Mouse (Mus musculus): ENCODE measurements around the gene Adamtsl1. TPM values are rescaled to one million over a fixed set of nuclear protein-coding genes. Genes with fewer than 3 reads are reported as not detected.

Adamtsl1 gene
- total RNA-seq (2015) = not detected in 2 replicates
- not detected in 2 replicates for total RNA-seq (2017)

DNA sequence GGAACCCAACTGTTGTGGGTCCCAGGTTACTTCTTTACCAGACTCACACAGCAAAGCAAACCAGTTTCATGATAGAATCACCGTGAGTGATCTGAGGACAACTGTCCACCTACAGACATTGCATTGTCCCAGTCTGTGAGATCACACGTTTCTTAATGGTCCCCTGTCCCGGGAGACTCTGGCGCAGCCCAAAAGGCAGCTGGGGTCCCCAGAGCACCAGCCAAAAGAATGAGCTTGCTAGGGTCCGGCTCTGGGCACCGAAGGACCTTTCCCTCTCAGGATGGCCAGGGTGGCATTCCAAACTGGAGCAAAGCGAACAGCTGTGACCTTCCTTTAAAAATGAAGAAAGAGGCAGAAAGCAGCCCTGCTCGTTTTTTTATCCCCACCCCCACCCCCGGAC is at the start of gene Adamtsl1:
TSS of gene Adamtsl1 (plus strand) at position 381 of the 400 bp plus-strand sequence.
- ATAC-seq (replicated peaks; ENCODE audit: poor library complexity) = no peak

- ATAC-seq (replicated peaks; ENCODE audit: poor library complexity) = no peak
Measured at GRCm38 (mm10) chr4:85483586-85483985, 30.4 kb upstream of the Adamtsl1 start.

GRCm38 (mm10) chr4:85486316-85486946 is 27.5 kb upstream of the Adamtsl1 start:
- ATAC-seq (replicated peaks; ENCODE audit: poor library complexity) = no peak

- no peak for ATAC-seq (replicated peaks; ENCODE audit: poor library complexity)
Measured at GRCm38 (mm10) chr4:85505718-85506117, 8.3 kb upstream of the Adamtsl1 start.

GRCm38 (mm10) chr4:85506976-85507375 is 7.0 kb upstream of the Adamtsl1 start:
- no peak for ATAC-seq (replicated peaks; ENCODE audit: poor library complexity)

DNA sequence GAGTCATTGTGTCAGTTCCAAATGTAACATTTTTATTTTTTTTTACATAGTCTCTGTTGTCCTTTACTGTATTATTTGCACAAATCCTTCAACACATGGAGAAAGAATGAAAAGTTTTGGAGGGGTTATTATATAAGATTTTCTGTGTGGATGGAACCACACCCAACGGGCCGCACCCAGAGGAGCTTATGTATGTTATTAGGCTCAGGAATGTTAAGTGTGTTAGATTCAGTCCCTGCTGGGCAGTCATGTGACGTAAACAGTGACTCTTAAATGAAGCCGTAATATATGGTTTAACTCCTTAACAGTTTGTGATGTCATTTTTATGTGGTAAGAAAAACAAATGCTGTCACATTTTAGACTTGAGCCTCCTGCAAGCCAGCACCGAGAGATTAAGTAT is 6.5 kb upstream of the Adamtsl1 start:
- no peak for ATAC-seq (replicated peaks; ENCODE audit: poor library complexity)

DNA sequence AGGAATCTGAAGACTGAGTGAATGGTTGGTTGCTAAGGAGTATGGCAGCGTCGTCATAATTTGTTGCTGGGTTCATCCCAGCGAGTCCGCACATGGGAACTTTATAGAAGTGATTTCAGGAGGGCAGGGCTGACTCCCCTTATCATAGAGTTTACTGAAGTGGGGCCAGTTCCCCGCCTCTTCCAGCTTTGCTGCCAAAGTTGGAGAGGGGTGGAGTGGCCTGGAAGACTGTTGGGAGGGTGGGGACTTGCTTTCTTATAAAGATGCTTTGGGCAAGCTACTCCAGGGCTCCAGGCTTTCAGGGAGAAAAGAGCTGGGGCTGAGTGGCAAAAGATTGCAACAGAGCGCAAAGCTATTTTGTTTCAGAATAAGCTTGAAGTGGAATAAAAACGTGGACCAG is 684 bp upstream of the Adamtsl1 start:
- no peak for ATAC-seq (replicated peaks; ENCODE audit: poor library complexity)

- ATAC-seq (replicated peaks; ENCODE audit: poor library complexity) = peak; percentile 31; the same call in 1 of the 2 replicates
Measured at GRCm38 (mm10) chr4:85514205-85514681, 271 bp downstream of the Adamtsl1 start.

DNA sequence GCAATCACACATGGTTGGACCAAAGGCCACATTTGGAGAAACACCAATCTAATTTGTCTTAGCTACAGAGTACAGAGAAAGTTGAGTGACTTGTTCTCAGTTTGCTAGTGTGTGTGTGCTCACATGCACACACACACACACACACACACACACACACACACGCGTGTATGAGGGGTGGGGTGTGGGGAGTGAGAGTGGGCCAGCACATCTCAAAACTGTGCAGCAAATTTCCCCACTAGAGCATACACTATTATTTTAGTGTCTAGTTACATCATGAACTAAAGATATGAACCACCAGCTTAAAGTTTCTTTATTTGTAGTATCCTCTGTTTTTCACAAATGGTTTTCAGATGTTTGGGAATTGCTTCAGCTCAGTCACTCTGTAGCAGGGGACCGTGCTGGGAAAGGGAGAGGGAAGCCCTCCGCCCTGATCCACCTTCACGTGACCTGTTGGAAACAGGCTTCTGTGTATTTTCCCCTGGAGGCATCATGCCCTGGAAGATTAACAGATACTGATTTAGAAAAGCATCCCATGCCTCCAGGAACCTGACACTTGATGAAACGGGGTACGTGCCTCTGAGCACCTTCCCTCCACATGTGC is 13.1 kb downstream of the Adamtsl1 start:
- ATAC-seq (replicated peaks; ENCODE audit: poor library complexity) = no peak

DNA sequence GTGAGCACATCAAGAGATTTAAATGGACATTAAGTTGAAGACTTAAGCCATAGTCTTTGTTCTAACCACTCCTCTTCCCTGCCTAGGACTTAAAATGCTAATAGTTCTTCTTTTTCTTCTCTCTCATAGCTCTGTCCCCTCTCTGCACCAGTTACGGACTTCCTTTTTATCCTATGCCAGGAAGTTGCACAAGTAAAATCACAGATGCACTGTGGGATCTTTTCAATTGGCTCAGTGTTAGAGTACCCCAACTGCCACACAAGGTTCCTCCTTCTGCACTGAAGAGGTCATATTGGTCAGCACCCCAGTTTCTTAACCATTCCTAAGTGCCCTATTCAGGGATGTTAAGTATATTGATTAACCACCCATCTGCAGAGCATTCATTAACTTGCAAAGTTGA is 15.9 kb downstream of the Adamtsl1 start:
- ATAC-seq (replicated peaks; ENCODE audit: poor library complexity) = peak; percentile 64

- no peak for ATAC-seq (replicated peaks; ENCODE audit: poor library complexity)
Measured at GRCm38 (mm10) chr4:85539677-85540076, 25.7 kb downstream of the Adamtsl1 start.

GRCm38 (mm10) chr4:85543221-85543620 is 29.2 kb downstream of the Adamtsl1 start:
- ATAC-seq (replicated peaks; ENCODE audit: poor library complexity) = no peak

DNA sequence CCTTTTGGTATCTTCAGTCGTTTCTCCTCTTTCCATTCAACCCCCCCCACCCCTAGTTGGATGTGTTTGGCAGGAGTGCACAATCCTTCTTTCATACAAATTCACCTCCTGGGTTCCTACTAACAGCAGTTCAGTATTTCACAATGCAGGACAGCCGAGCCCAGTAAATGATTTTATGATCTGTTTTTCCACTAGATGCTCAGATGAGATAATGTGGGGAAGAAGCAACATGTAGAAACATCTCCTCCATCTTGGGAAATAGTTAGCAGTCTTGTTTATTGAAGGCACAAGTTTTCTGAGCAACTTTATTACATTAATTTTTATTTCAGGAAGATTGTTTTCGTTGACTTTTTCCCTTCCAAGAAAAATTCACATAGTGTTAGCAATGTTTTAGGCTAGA is 40.7 kb downstream of the Adamtsl1 start:
- no peak for ATAC-seq (replicated peaks; ENCODE audit: poor library complexity)

DNA sequence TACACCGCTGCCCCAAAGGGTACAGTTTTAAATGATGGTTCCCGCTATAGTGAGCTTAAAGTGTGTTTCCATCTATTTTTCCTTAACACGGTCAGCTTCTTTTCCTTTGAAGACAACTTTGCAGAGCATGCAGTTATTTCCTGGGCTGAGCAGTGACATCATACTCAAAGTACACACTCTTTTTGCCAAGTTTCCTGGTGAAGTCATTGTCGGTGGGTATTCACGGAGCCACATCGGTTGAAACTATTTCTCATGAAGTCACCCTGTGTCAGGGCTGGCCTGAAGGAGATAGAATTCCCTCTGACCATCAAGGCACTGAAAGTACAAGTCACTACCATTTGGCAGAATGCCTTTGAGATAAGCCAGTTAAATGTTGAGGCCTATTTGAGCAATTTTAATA is 45.8 kb downstream of the Adamtsl1 start:
- no peak for ATAC-seq (replicated peaks; ENCODE audit: poor library complexity)

GRCm38 (mm10) chr4:85585426-85585825 is 71.5 kb downstream of the Adamtsl1 start:
- ATAC-seq (replicated peaks; ENCODE audit: poor library complexity) = no peak

GRCm38 (mm10) chr4:85588928-85589327 is 75.0 kb downstream of the Adamtsl1 start:
- ATAC-seq (replicated peaks; ENCODE audit: poor library complexity) = no peak

DNA sequence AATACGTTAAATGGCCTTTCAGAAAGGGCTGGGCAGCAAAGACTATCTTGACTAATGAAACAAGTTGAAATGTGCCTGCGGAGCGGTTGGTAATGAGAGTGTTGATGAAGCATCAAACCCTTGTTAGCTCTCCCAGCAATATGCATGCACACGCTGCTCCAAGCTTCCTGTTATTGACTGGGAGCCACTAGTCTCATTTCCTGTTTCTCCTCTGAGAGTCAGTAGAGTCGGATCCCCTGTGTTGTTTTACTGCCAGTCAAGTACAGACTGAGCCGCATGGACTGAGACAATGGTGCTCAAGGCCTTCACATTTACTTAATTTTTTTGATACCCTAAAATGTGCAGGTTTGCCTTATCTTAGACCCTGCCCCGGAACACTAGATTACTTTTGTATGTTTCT is 77.1 kb downstream of the Adamtsl1 start:
- ATAC-seq (replicated peaks; ENCODE audit: poor library complexity) = no peak

- no peak for ATAC-seq (replicated peaks; ENCODE audit: poor library complexity)
Measured at GRCm38 (mm10) chr4:85594159-85594558, 80.2 kb downstream of the Adamtsl1 start.

DNA sequence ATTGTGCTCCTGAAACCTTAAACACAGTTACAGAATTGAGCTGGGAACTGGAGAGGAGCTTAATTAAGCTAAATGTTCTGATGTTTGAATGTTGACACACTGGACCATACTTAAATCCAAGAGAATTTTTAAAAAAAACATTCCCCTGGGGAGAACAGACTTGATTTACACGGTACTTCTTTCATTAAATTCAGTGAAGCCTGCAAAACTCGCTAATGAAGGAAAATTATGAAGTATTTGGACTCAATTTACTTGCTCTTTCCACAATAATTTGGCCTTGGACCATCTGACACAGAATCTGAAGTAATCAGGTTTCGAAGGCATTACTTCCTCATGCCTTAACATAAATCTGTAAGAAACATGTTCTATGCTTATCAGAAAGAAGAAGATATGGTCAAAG is 99.4 kb downstream of the Adamtsl1 start:
- no peak for ATAC-seq (replicated peaks; ENCODE audit: poor library complexity)

DNA sequence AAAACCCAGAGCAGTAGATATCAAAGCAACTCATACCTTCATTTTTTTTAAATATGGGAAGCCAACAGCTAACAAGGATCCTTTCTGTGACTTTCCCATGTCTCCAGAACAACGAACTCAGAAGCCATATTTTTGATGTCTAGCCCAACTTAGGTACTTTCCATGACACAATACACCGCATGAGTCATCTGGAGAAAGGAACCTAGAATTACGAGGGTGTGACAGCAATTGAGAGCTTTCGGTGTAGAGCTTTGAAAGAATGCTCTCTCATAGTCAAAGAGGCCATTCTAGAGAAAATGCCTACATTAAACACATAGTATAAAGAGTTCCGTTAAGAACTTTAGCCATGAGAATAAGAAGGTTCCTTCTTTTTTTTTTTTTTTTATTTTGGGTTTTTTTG is 104.8 kb downstream of the Adamtsl1 start:
- ATAC-seq (replicated peaks; ENCODE audit: poor library complexity) = no peak

GRCm38 (mm10) chr4:85619261-85619660 is 105.3 kb downstream of the Adamtsl1 start:
- no peak for ATAC-seq (replicated peaks; ENCODE audit: poor library complexity)

DNA sequence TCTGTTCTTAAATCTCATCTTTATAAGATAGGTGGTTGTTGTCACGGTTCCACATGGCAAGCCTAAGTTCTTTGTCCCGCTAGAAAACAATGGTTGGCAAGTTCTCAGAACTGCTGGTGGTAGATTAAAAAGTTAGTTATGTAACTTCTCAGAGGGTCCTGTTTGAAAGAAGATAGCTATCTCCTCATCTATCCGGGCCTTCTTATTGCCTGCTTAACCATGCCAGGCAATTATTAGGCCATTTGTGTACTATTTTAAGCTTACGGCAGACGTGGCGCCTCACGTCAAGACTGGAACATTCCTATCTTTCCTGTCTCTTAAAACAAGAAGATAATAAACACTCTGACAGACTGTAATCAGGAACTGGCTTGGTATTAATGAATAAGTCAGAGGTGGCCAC is 115.4 kb downstream of the Adamtsl1 start:
- no peak for ATAC-seq (replicated peaks; ENCODE audit: poor library complexity)

DNA sequence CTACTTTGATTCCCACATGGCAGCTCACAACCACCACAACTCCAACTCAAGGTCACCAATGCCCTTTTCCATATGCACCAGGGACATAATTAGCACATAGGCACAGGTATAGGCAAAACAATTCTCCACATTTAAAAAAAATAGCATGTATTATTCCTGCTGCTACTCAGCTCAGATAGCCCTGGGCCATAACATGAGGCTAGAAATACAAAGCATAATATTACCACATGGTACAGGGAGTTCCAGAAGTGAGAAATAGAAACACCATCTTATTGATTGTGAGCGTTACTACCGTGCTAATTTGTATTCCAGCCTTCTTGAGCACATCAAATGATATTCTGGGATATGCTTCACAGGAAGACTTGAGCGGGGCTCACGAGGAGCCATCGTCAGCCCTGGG is 155.3 kb downstream of the Adamtsl1 start:
- no peak for ATAC-seq (replicated peaks; ENCODE audit: poor library complexity)

Measured in megakaryocyte progenitor cell, adult 5-6 weeks (primary cell).